Mouse (Mus musculus): Measurements from ENCODE around the gene Trem1.
A peak's percentile ranks its signal among the peaks of the same experiment; 100 is the strongest.

Gene Trem1

DNA sequence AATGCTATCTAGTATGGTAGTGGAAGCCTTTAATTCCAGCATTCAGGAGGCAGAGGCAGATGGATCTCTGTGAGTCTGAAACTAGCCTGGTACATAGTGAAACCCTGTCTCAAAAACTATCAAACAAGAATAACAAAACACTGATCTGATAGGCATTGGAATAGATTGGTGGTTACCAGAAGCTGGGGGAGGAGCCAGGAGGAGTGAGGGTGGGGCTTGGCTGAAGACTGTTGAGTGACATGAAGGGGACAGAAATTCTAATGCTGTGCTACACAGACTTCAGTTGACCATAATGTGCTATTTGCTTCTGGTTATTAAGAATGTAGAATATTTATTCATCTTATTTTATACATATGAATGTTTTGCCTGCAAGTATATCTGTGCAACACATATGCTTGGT lies 35.7 kb downstream of the Trem1 start:
- DNase-seq (ENCODE audit: low spot score) = no peak

DNA sequence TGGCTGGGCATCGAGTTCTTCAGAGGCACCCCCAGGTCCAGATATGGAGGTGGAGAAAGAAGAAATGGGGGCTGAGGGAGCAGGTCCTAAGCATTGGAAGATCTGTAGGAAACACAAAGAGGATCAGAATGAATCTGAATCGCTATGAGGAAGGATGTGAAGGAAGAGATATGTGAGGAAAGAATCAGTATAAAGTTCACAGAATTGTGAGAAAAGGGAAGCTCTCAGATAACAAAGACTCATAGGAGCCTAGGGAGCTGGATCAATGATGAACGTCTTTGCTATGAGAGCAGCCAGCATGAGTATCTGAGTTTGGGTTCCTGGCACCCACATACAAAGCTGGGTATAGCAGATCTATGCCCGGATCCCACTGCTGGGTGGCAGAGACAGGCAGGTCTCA lies 37.3 kb downstream of the Trem1 start:
- no peak for DNase-seq (ENCODE audit: low spot score)

DNA sequence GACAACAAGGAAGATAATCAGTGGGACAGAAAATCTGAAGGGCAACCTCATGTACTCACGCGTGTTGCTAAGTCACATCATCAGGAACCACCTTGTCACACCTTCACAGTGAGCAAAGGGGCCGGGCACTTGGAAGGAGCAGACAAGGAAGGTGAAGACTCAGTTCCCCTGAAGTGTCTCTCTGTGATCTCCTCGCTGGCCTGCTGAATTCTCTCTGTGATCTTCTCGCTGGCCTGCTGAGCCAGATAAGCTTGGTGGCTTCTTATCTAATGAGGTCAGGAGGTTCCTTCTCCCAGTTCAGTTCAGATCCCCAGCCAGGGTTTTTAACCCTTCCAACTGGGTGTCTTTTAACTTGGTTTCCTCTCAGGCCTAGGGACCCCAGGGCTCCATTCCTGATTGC lies 39.6 kb downstream of the Trem1 start:
- DNase-seq (ENCODE audit: low spot score) = no peak

DNA sequence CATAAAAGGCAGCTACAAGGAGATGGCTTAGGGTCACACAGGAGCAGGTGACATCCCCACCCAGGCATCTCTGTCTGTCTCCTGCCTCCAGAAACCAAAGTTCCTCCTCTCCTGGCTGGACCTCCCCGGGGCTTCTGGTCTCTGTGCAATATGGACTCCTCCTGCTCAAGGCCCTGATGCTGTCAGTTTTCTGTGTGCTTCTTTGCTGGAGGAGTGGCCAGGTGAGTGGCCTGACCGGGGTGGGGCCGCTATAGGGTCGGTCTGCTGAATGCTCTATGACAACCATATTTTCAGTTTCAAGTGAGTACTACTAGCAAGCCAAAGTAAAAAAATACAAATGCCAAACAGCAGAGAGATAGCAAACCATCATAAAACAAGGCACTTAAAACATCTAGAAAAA lies 40.0 kb downstream of the Trem1 start:
- no peak for DNase-seq (ENCODE audit: low spot score)

DNA sequence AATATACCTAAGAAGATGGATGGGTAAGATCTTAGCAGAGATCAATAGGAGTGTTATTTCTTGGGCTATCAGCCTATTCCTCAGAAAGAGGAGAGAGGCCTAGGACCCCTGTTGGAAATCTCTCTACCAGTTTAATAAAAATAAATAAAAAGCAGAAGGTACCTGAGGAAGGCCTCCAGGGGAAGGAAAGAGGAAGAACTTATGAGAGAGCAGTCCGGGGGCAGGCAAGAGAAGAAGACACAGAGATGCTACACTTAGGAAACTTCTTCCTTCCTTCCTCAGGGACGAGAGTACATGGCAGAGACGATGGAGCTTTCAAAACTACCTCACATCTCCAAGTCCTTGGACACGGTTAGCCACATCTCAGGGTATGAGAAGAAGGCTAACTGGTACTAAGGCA lies 41.5 kb downstream of the Trem1 start:
- DNase-seq (ENCODE audit: low spot score) = no peak

DNA sequence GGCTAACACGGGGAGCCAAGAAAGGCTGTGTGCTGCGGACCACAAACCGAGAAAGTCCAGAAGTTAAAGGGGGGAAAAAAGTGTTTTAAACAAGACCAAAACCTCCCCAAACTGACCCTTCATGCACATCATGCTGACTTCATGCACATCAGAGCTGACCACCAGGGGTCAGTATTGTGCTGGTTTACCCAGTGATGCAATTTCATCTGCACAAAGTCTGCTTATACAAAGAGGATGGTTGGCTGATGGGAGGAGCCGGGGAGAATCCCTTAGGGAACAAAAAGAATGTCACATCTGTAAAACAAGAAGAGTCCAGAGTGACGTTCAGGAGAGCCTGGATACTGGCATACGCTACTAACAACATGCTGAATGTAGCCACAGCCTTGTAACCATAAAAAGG lies 42.3 kb downstream of the Trem1 start:
- peak; percentile 86 for DNase-seq (ENCODE audit: low spot score)

DNA sequence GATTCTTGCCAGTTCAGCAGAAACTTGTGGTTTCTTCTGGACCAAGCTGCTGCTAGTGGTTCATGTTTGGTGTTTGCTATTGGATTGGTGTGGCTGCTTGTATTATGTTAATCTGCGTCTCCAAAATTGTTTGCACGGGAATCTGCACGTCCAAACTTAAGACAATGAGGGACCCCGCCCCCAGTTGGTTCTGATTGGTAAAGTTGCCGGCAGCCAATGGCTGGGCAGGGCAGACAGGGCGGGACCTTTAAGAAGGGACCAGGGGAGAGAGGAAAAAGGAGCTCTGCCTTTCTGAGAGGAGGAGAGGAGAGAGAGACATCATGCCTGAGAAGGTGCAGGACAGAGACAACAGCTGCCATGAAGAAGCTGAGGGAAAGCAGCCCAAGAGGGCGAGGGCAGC lies 43.2 kb downstream of the Trem1 start:
- DNase-seq (ENCODE audit: low spot score) = no peak

DNA sequence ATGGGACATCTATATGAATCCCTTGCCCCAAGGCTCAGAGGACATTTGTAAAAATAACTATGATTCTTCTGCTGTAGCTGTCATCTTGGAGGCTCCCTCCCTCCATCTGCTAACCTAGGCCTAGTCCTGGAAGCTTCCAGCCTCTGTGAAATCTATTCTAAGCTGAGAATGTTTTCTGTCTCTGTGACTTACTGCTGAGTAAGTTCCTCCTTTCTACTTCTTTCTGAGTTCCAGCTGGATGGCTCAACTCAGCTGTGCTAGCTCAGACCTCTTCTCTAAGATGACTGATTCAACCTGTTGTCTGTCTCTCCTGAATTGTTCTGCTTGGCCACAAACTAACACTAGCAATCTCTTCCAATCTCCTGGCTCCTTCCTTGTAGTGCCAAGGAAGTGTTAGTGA lies 45.8 kb downstream of the Trem1 start:
- DNase-seq (ENCODE audit: low spot score) = no peak

DNA sequence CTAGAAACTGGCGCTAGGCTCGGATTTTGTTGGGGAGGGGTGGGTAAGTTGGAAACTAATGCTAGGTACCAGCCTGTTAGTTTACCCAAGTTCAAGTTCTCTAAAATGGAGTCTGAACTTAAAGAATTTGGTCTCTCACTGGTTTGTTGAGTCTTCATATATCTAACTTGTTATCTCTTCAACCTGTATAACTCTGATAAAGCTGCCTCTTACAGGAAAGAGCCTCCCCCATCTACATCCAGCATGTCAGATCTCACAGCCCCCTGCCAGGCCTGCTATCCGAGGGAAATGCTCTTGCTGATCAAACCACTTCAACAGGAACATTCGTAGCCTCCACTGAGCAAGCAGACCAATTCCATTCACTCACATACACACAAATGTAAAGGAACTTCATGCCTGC lies 46.4 kb downstream of the Trem1 start:
- no peak for DNase-seq (ENCODE audit: low spot score)

DNA sequence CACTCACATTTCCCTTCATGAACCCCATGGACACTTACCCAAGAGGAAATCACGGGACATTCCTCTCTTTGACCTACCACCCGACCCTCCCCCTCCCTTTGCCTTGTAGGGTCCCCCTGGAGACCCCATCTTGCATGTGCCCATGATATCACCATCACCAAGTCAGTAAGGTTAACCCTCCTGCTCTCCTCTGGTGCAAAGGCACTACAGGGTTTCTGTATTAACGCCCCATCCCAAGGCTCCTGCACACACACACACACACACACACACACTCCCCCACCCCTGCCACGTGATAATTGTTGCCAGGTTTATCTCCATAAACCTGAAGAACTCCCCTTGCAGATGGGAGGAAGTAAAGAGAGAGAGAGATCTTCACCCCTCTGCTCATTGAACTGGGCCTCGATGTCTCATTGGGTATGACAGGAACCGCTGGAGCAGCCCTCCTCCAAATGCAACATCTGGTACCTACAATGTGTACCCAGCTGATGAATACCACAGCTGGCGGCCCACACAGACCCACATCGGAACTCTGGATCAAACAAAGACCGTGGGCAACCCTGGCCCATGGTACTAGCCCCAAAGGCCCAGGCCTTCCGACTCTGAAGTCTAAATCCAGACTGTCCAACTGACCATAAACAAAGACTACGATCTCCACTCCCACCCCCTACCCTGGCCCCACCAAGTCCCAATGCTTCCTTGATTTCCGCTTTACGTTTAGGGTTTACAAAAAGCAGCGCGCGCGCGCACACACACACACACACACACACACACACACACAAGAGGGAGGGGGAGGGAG lies 48.6 kb downstream of the Trem1 start:
- DNase-seq (ENCODE audit: low spot score) = no peak

DNA sequence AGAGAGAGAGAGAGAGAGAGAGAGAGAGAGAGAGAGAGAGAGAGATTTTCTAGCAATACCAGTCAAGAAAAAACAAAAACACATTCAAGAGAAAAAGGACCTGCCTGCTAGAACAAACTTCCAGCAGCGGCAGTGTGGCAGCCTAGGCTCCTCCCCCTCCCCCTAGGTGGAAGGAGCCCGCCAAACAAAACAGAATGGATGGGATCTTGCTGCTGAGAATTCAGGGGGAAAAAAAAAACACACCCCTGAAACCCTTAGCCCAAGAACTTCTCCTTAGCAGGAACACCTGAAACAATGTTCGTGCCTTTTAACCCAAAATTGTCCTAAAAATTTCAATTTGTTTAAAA lies 49.1 kb downstream of the Trem1 start:
- no peak for DNase-seq (ENCODE audit: low spot score)

DNA sequence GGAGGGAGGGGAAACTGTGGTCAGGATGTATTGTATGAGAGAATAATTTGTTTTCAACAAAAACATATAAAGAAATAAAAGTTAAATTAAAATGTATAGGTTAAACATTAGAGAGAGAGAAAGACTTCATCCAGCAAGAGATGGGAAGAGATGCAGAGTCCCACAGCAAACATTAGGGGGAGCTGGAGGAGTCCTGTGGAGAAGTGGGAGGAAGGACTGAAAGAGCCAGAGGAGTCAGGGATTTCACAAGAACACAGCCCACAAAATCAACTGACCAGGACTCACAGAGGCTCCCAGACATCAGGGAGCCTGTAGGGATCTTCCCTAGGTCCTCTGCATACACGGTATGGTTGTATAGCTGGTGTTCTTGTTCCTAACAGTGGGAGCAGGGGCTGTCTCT lies 54.2 kb downstream of the Trem1 start:
- no peak for DNase-seq (ENCODE audit: low spot score)

DNA sequence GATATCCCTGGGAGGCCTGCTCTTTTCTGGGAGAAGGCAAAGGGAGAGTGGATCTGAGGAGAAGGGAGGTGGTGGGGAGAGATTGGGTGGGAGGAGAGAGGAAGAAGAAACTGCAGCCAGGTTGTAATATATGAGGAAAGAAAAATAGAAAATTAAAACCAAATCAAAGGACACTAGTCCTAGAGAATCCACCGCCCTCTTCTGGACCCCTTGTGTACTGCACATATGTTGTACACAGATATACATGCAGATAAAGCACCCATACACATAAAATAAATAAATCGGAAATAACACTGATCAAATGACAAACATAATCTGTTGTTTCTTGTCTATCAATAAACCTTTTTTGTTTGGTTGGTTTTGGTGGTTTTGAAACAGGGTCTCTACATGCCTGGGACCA lies 54.7 kb downstream of the Trem1 start:
- DNase-seq (ENCODE audit: low spot score) = no peak

DNA sequence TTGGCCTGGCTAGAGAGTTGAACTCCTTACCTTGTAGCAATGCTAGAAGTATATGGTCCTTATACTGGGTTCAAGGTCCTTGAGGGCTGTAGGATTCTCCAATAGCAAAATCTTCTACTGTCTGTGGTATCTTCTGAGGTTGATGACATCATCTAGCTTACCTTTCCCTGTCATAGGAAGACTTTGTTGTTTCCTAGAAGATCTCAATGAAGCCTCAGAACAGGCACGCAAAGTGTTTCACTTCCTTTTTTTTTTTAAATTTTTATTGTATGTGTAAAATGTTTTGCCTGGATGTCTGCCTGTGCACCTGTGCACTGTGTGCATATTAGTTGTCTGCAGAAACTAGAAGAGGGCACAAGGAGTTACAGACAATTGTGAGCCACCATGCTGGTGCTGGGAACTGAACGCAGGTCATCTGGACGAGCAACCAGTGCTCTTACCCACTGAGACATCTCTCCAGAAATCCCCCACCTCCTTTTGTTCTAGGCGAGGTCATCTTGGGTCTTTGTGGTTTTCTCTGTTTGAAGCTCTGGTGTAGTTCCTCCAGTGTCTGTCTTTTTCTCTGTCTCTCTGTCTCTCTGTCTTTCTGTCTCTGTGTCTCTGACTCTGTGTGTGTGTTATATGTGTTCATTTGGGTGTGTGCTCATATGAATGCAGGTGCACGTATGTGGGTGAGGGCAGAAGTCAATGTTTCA lies 61.1 kb downstream of the Trem1 start:
- no peak for DNase-seq (ENCODE audit: low spot score)

All from testis, postnatal 10 days (tissue).